Mouse (Mus musculus) kidney, adult 2 months (tissue): ENCODE data around the gene Plbd2.

Experiments used
- CTCF ChIP-seq: fragments of 200-500 bp; conservative IDR thresholded peaks from 2 replicates; pipeline ENCODE4 v1.5.1; 2011; ENCODE audit warnings: low read depth, mild to moderate bottlenecking, control low read depth, low read length, moderate library complexity, mixed read lengths; ENCODE audit not compliant: insufficient read depth, insufficient read length
- POLR2A ChIP-seq: fragments of 200-500 bp; IDR thresholded peaks from one replicate; pipeline ENCODE4 v1.6.1; 2011; ENCODE audit warnings: low read depth, low read length, control low read depth

GRCm38 (mm10) chr5:120511643-120512220, 8.3 kb upstream of the Plbd2 start:
- TF ChIP-seq CTCF (no peak), POLR2A (no peak)
